21 mouse cellular contexts compared by ENCODE assay signal in the genomic region with DNA sequence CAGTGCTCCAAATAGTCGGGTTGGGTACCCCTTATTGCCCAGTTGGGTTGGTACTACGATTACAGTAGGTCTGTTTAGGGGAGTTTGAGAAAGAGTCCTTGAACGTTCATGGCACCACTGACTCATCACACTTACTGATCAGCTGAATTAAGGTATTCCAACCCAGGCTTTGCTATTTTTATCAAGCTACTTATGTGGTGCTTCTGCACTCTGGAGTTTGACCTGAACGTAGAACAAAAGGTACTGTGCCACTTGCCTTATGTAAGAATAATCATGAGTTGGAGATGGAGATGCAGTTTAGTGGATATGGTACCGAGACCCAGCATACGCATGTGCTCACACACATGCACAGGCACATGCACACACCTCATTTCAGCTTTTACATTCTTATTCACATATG. TPM values are rescaled to one million over a fixed set of nuclear protein-coding genes. Genes with fewer than 3 reads are reported as not detected.
A peak's percentile ranks its signal among the peaks of the same experiment; 100 is the strongest.
DNase-seq lines count a peak whose midpoint lies in the region; ATAC-seq and TF ChIP-seq lines count a peak whose summit lies in the region.
"Had no signal": no experiment of that assay in that cellular context is flagged by ENCODE, and none has a peak within 500 bp of the region (broad histone marks: within the 10 kb centered on the region; RNA-seq: fewer than 3 reads in every experiment).

No protein-coding gene starts in this region.

- peaks cover 43% of the 10 kb centered on the region for H3K79me2 ChIP-seq in liver, adult 2 months (ENCODE audit: control insufficient read depth, insufficient read depth, low read length)

- 81% methylated on average over 6 of the region's 6 CpGs for WGBS in heart, embryonic 11.5 days (ENCODE audit: insufficient replicate concordance)
- WGBS in kidney, embryonic 14.5 days: 90% methylated on average over 6 of the region's 6 CpGs
- 76% methylated on average over 6 of the region's 6 CpGs for WGBS in liver, adult 2 months
- WGBS in liver, postnatal 0 days (ENCODE audit: insufficient replicate concordance): 75% methylated on average over 6 of the region's 6 CpGs
- 57% methylated on average over 6 of the region's 6 CpGs for WGBS in small intestine, adult 2 months
- WGBS in cerebellum, adult 2 months: 75% methylated on average over 6 of the region's 6 CpGs

- no peaks in the 10 kb centered on the region for H3K9me3 ChIP-seq in heart, embryonic 11.5 days (replicated peaks; ENCODE audit: control insufficient read depth, low read length)
- no peaks in the 10 kb centered on the region for H3K9me3 ChIP-seq in kidney, embryonic 14.5 days (ENCODE audit: control insufficient read depth, low read length)
- H3K9me3 ChIP-seq in liver, postnatal 0 days (ENCODE audit: low read length): no peaks in the 10 kb centered on the region
- H3K9me3 ChIP-seq: embryonic facial prominence, embryonic 13.5 days; forebrain, embryonic 12.5 days; heart, embryonic 10.5 days; heart, embryonic 15.5 days; hindbrain, embryonic 15.5 days had no signal

- peaks cover 13% of the 10 kb centered on the region for H3K4me1 ChIP-seq in heart, embryonic 11.5 days (ENCODE audit: control insufficient read depth, insufficient read depth, low read length)
- H3K4me1 ChIP-seq in kidney, embryonic 14.5 days (ENCODE audit: control insufficient read depth, insufficient read depth, low read length): peaks cover 9% of the 10 kb centered on the region
- H3K4me1 ChIP-seq in liver, adult 2 months (ENCODE audit: control insufficient read depth, insufficient read depth, low read length): peaks cover 31% of the 10 kb centered on the region
- H3K4me1 ChIP-seq in liver, postnatal 0 days (ENCODE audit: insufficient read depth): peaks cover 31% of the 10 kb centered on the region
- H3K4me1 ChIP-seq in small intestine, adult 2 months (ENCODE audit: control insufficient read depth, insufficient read depth, insufficient read length, low read length): peaks cover 22% of the 10 kb centered on the region
- H3K4me1 ChIP-seq in cerebellum, adult 2 months (ENCODE audit: control insufficient read depth, insufficient read depth, low read length): peaks cover 5% of the 10 kb centered on the region

- DNase-seq in heart, adult 11 months: peak; percentile 92
- peak; percentile 48 for DNase-seq in kidney, adult 18-20 months
- peak; percentile 55 for DNase-seq in liver, adult 2 months (ENCODE audit: extremely low read depth, low read depth, low spot score)
- no peak for DNase-seq in liver, postnatal 0 days
- no peak for DNase-seq in cerebellum, adult 2 months
- DNase-seq: adrenal gland, postnatal 36 days; cerebellum, adult 11-12 months; cerebellum, adult 9-11 months; cerebellum, postnatal 36 days; gastrocnemius, postnatal 14 days had no signal

- no peak for ATAC-seq in heart, embryonic 11.5 days (replicated peaks; ENCODE audit: insufficient number of reproducible peaks, low FRiP score, low TSS enrichment)
- ATAC-seq in kidney, embryonic 14.5 days (ENCODE audit: low FRiP score, low TSS enrichment): no peak
- no peak for ATAC-seq in liver, postnatal 0 days
- ATAC-seq: forebrain, embryonic 16.5 days had no signal

- TF ChIP-seq CTCF in liver, adult 2 months (IDR thresholded peaks at IDR 0.05; ENCODE audit: low read depth, low read length): no peak
- TF ChIP-seq CTCF in liver, postnatal 0 days (IDR thresholded peaks at IDR 0.05; ENCODE audit: low read depth): no peak
- no peak for TF ChIP-seq CTCF in small intestine, adult 2 months (IDR thresholded peaks at IDR 0.05; ENCODE audit: extremely low read depth, insufficient read length, insufficient replicate concordance, low read depth, low read length)
- no peak for TF ChIP-seq CTCF in cerebellum, adult 2 months (IDR thresholded peaks at IDR 0.05; ENCODE audit: borderline replicate concordance, insufficient read depth, low read depth, low read length)

- H3K27ac ChIP-seq in heart, embryonic 11.5 days (ENCODE audit: low read depth, low read length): no peak overlapping the region
- H3K27ac ChIP-seq in kidney, embryonic 14.5 days (ENCODE audit: low read depth, low read length): no peak overlapping the region
- no peak overlapping the region for H3K27ac ChIP-seq in liver, adult 2 months (replicated peaks; ENCODE audit: insufficient read depth, low read depth, low read length)
- no peak overlapping the region for H3K27ac ChIP-seq in liver, postnatal 0 days (ENCODE audit: low read depth)
- H3K27ac ChIP-seq in small intestine, adult 2 months (ENCODE audit: insufficient read depth, low read depth, low read length): 0 out of 2 replicates have a peak overlapping the region, but pooled peaks have one; percentile 31
- H3K27ac ChIP-seq in cerebellum, adult 2 months (ENCODE audit: insufficient read depth, low read length): no peak overlapping the region
- H3K27ac ChIP-seq: embryonic facial prominence, embryonic 13.5 days; forebrain, embryonic 12.5 days; heart, embryonic 10.5 days; heart, embryonic 15.5 days; hindbrain, embryonic 15.5 days had no signal

- no peak overlapping the region for H3K4me2 ChIP-seq in heart, embryonic 11.5 days
- H3K4me2 ChIP-seq in kidney, embryonic 14.5 days (replicated peaks; ENCODE audit: low read depth, low read length): no peak overlapping the region
- no peak overlapping the region for H3K4me2 ChIP-seq in liver, postnatal 0 days (ENCODE audit: low read depth, low read length)
- H3K4me2 ChIP-seq: embryonic facial prominence, embryonic 13.5 days; forebrain, embryonic 12.5 days; heart, embryonic 15.5 days; hindbrain, embryonic 15.5 days had no signal

- no peak for TF ChIP-seq EP300 in liver, postnatal 0 days (IDR thresholded peaks at IDR 0.05; ENCODE audit: low read depth)

- H3K36me3 ChIP-seq in heart, embryonic 11.5 days (ENCODE audit: control insufficient read depth, insufficient read depth, low read length): no peaks in the 10 kb centered on the region
- no peaks in the 10 kb centered on the region for H3K36me3 ChIP-seq in kidney, embryonic 14.5 days (ENCODE audit: control insufficient read depth, insufficient read depth, low read length)
- no peaks in the 10 kb centered on the region for H3K36me3 ChIP-seq in liver, adult 2 months (ENCODE audit: control insufficient read depth, insufficient read depth, low read length)
- no peaks in the 10 kb centered on the region; the same call in 1 of the 2 replicates for H3K36me3 ChIP-seq in liver, postnatal 0 days (replicated peaks; ENCODE audit: insufficient read depth, low read length)
- H3K36me3 ChIP-seq in small intestine, adult 2 months (ENCODE audit: control insufficient read depth, insufficient read depth, low read length): no peaks in the 10 kb centered on the region
- H3K36me3 ChIP-seq: embryonic facial prominence, embryonic 13.5 days; forebrain, embryonic 12.5 days; heart, embryonic 10.5 days; heart, embryonic 15.5 days; hindbrain, embryonic 15.5 days had no signal

- no peak overlapping the region for H3K9ac ChIP-seq in heart, embryonic 11.5 days (ENCODE audit: low read depth, low read length)
- H3K9ac ChIP-seq in kidney, embryonic 14.5 days (ENCODE audit: low read depth, low read length): no peak overlapping the region
- no peak overlapping the region for H3K9ac ChIP-seq in liver, adult 2 months (ENCODE audit: low read depth, low read length)
- H3K9ac ChIP-seq in liver, postnatal 0 days (replicated peaks): no peak overlapping the region
- H3K9ac ChIP-seq: embryonic facial prominence, embryonic 13.5 days; forebrain, embryonic 12.5 days; heart, embryonic 15.5 days; hindbrain, embryonic 15.5 days had no signal

- no peaks in the 10 kb centered on the region for H3K27me3 ChIP-seq in heart, embryonic 11.5 days (ENCODE audit: control insufficient read depth, insufficient read depth, low read length)
- H3K27me3 ChIP-seq in kidney, embryonic 14.5 days (ENCODE audit: control insufficient read depth, insufficient read depth, low read length): no peaks in the 10 kb centered on the region
- H3K27me3 ChIP-seq in liver, adult 2 months (ENCODE audit: control insufficient read depth, insufficient read depth, low read length): no peaks in the 10 kb centered on the region
- no peaks in the 10 kb centered on the region for H3K27me3 ChIP-seq in liver, postnatal 0 days (ENCODE audit: insufficient read depth, low read length)
- no peaks in the 10 kb centered on the region for H3K27me3 ChIP-seq in small intestine, adult 2 months (ENCODE audit: control insufficient read depth, insufficient read depth, low read length)
- no peaks in the 10 kb centered on the region for H3K27me3 ChIP-seq in cerebellum, adult 2 months (ENCODE audit: control insufficient read depth, insufficient read depth, low read length)
- H3K27me3 ChIP-seq: embryonic facial prominence, embryonic 13.5 days; forebrain, embryonic 12.5 days; heart, embryonic 15.5 days; hindbrain, embryonic 15.5 days had no signal

- no peak overlapping the region for H3K4me3 ChIP-seq in heart, embryonic 11.5 days (ENCODE audit: low read depth, low read length)
- no peak overlapping the region for H3K4me3 ChIP-seq in kidney, embryonic 14.5 days (ENCODE audit: low read length)
- H3K4me3 ChIP-seq in liver, adult 2 months (ENCODE audit: insufficient read depth, low read depth, low read length): no peak overlapping the region
- H3K4me3 ChIP-seq in liver, postnatal 0 days (ENCODE audit: low read depth, low read length): no peak overlapping the region
- no peak overlapping the region for H3K4me3 ChIP-seq in small intestine, adult 2 months (ENCODE audit: low read depth, low read length)
- H3K4me3 ChIP-seq in cerebellum, adult 2 months (replicated peaks; ENCODE audit: insufficient read depth, low read depth, low read length): no peak overlapping the region
- H3K4me3 ChIP-seq: embryonic facial prominence, embryonic 13.5 days; forebrain, embryonic 12.5 days; heart, embryonic 10.5 days; heart, embryonic 15.5 days; hindbrain, embryonic 15.5 days had no signal

- no peak for TF ChIP-seq POLR2A in liver, adult 2 months (IDR thresholded peaks at IDR 0.05; ENCODE audit: extremely low read depth, insufficient read depth, low read length)
- TF ChIP-seq POLR2A in small intestine, adult 2 months (IDR thresholded peaks at IDR 0.05; ENCODE audit: low read depth, low read length): no peak
- TF ChIP-seq POLR2A in cerebellum, adult 2 months (IDR thresholded peaks at IDR 0.05; ENCODE audit: borderline replicate concordance, insufficient read depth, low read length): no peak

RNA-seq across cellular contexts. Expression of gene Nus1, which starts 4.4 kb away (rescaled TPM):
- 9.9 and 11.2 TPM in 2 replicates for polyA plus RNA-seq in heart, embryonic 11.5 days (2014; fragmentation: Nextera tagmentation; extraction: Ambion mirVana)
- 17.2 and 18.5 TPM in 2 replicates for polyA plus RNA-seq in kidney, embryonic 14.5 days (2014; fragmentation: Nextera tagmentation; extraction: Ambion mirVana)
- total RNA-seq in liver, adult 2 months (2014; rRNA removed): 13.6 and 13.7 TPM in 2 replicates
- polyA plus RNA-seq in liver, adult 2 months (2012; rRNA removed): 9.7 and 11.6 TPM in 2 replicates
- polyA plus RNA-seq in liver, postnatal 0 days (2015; fragmentation: Nextera tagmentation; extraction: Ambion mirVana): 5.9 and 6.5 TPM in 2 replicates
- 19.0 and 25.2 TPM in 2 replicates for polyA plus RNA-seq in small intestine, adult 2 months (2012; rRNA removed)
- polyA plus RNA-seq in cerebellum, adult 2 months (2012; rRNA removed): 25.3 and 28.5 TPM in 2 replicates

RNA-seq across cellular contexts. Expression of gene Nepn, which starts 32.9 kb away (rescaled TPM):
- polyA plus RNA-seq in heart, embryonic 11.5 days (2014; fragmentation: Nextera tagmentation; extraction: Ambion mirVana): 0.16 TPM in 1 of 2 replicates, not detected in the other
- polyA plus RNA-seq in kidney, embryonic 14.5 days (2014; fragmentation: Nextera tagmentation; extraction: Ambion mirVana): not detected in 2 replicates
- total RNA-seq in liver, adult 2 months (2014; rRNA removed): not detected in 2 replicates
- not detected in 2 replicates for polyA plus RNA-seq in liver, adult 2 months (2012; rRNA removed)
- polyA plus RNA-seq in liver, postnatal 0 days (2015; fragmentation: Nextera tagmentation; extraction: Ambion mirVana): not detected in 2 replicates
- polyA plus RNA-seq in small intestine, adult 2 months (2012; rRNA removed): not detected in 2 replicates
- 0.05 TPM in 2 replicates for polyA plus RNA-seq in cerebellum, adult 2 months (2012; rRNA removed)
- total RNA-seq: gastrocnemius, postnatal 14 days had no signal
- polyA plus RNA-seq: C2C12; embryonic facial prominence, embryonic 13.5 days; forebrain, embryonic 12.5 days; forebrain, embryonic 16.5 days; heart, embryonic 15.5 days; hindbrain, embryonic 11.5 days; hindbrain, embryonic 15.5 days had no signal

RNA-seq across cellular contexts. Expression of gene Gopc, which starts 39.8 kb away (rescaled TPM):
- polyA plus RNA-seq in heart, embryonic 11.5 days (2014; fragmentation: Nextera tagmentation; extraction: Ambion mirVana): 15.0 and 15.9 TPM in 2 replicates
- 10.4 and 19.0 TPM in 2 replicates for polyA plus RNA-seq in kidney, embryonic 14.5 days (2014; fragmentation: Nextera tagmentation; extraction: Ambion mirVana)
- total RNA-seq in liver, adult 2 months (2014; rRNA removed): 14.9 and 16.5 TPM in 2 replicates
- 3.7 and 4.8 TPM in 2 replicates for polyA plus RNA-seq in liver, adult 2 months (2012; rRNA removed)
- polyA plus RNA-seq in liver, postnatal 0 days (2015; fragmentation: Nextera tagmentation; extraction: Ambion mirVana): 4.7 and 5.0 TPM in 2 replicates
- polyA plus RNA-seq in small intestine, adult 2 months (2012; rRNA removed): 1.6 and 2.6 TPM in 2 replicates
- polyA plus RNA-seq in cerebellum, adult 2 months (2012; rRNA removed): 30.9 and 31.4 TPM in 2 replicates

Comparison
In these comparisons a context has a peak if more than half of its experiments do, and no peak if none do; other contexts are left out.
1. DNase-seq: peak in heart, adult 11 months (single experiment), kidney, adult 18-20 months (single experiment) and liver, adult 2 months (single experiment); none in liver, postnatal 0 days (single experiment) and cerebellum, adult 2 months (0 of 2).